ENCODE assay signal across 12 mouse cellular contexts in the genomic region with DNA sequence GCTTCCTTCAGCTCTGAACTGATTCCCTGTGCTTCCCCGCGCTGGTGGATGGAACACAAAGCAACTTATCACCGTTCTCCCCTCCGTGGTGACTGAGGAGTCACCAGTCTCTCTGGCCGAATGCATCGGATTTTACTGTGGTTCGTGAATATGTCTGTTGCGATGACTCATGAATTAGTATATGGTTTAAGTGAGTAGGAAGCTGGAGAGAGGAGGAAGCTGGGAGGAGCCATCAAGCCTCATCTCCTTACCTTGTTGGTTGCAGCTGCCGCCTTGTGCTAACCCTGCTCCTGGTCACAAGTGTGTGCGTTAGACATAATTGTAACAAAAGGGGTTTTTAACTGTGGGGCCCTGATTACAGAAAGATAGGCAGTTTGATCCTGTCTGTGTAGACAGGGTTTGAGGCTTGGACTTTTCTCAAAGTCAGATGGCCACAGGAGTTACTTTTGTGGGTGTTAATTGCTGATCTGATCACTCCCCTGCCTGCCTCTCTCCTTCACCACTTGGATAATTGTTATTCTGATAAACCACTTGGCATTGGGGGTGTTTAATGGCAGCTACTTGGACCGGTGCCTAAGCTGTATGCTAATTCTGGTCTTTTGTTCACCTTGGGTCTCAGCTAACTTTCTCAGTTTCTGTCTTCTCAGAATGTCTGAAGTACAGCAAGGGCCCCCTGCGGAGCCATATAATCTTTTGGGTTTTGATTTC. TPM values are rescaled to one million over a fixed set of nuclear protein-coding genes. Genes with fewer than 3 reads are reported as not detected.
A peak's percentile ranks its signal among the peaks of the same experiment; 100 is the strongest.
DNase-seq lines count a peak whose midpoint lies in the region; ATAC-seq and TF ChIP-seq lines count a peak whose summit lies in the region.
"Had no signal": no experiment of that assay in that cellular context is flagged by ENCODE, and none has a peak within 500 bp of the region (broad histone marks: within the 10 kb centered on the region; RNA-seq: fewer than 3 reads in every experiment).

No protein-coding gene starts in this region.

- no peak for TF ChIP-seq CTCF in E14TG2a.4 (conservative IDR thresholded peaks at IDR 0.05; ENCODE audit: low read length)
- TF ChIP-seq CTCF in lung, adult 2 months (IDR thresholded peaks at IDR 0.05; ENCODE audit: insufficient read depth, low read length): no peak
- TF ChIP-seq CTCF in thymus, adult 2 months (IDR thresholded peaks at IDR 0.05; ENCODE audit: borderline replicate concordance, control insufficient read depth, extremely low read depth, insufficient read depth, low read length, poor library complexity): no peak

- peak; percentile 72 for ATAC-seq in forebrain, embryonic 12.5 days (ENCODE audit: low FRiP score)
- ATAC-seq in megakaryocyte progenitor cell, adult 5-6 weeks (replicated peaks; ENCODE audit: poor library complexity): peak; percentile 41
- ATAC-seq in liver, embryonic 11.5 days (replicated peaks; ENCODE audit: low FRiP score): no peak

- DNase-seq in heart, adult 11 months: peak; percentile 87
- no peak for DNase-seq in heart, adult 8-10 months (ENCODE audit: low spot score)
- no peak for DNase-seq in liver, embryonic 11.5 days (ENCODE audit: low spot score)
- no peak for DNase-seq in lung, adult 2 months
- no peak for DNase-seq in thymus, adult 2 months
- DNase-seq: adrenal gland, postnatal 14 days; kidney, postnatal 36 days; thymus, postnatal 36 days had no signal

- H3K9me3 ChIP-seq in E14TG2a.4 (ENCODE audit: low read length): no peaks in the 10 kb centered on the region
- no peaks in the 10 kb centered on the region for H3K9me3 ChIP-seq in forebrain, embryonic 12.5 days
- H3K9me3 ChIP-seq in liver, embryonic 11.5 days (ENCODE audit: control insufficient read depth, low read length): no peaks in the 10 kb centered on the region

- H3K4me3 ChIP-seq in E14TG2a.4 (replicated peaks; ENCODE audit: low read length): peak overlapping the region; percentile 54
- no peak overlapping the region for H3K4me3 ChIP-seq in forebrain, embryonic 12.5 days (replicated peaks)
- no peak overlapping the region for H3K4me3 ChIP-seq in liver, embryonic 11.5 days (ENCODE audit: low read depth, low read length)
- no peak overlapping the region for H3K4me3 ChIP-seq in lung, adult 2 months (replicated peaks; ENCODE audit: extremely low read depth, low read depth, low read length)
- no peak overlapping the region for H3K4me3 ChIP-seq in thymus, adult 2 months (ENCODE audit: control insufficient read depth, insufficient read depth, low read length)
- H3K4me3 ChIP-seq: erythroblast, embryonic 14.5 days had no signal

- WGBS in forebrain, embryonic 12.5 days: 27% methylated on average over 12 of the region's 12 CpGs
- WGBS in liver, embryonic 11.5 days: 52% methylated on average over 12 of the region's 12 CpGs
- WGBS in lung, adult 2 months: 65% methylated on average over 12 of the region's 12 CpGs
- 73% methylated on average over 12 of the region's 12 CpGs for WGBS in thymus, adult 2 months

- no peaks in the 10 kb centered on the region for H3K27me3 ChIP-seq in E14TG2a.4 (ENCODE audit: insufficient read depth, low read length)
- H3K27me3 ChIP-seq in forebrain, embryonic 12.5 days: no peaks in the 10 kb centered on the region
- H3K27me3 ChIP-seq in liver, embryonic 11.5 days (replicated peaks; ENCODE audit: control insufficient read depth, insufficient read depth, low read length): no peaks in the 10 kb centered on the region
- H3K27me3 ChIP-seq in thymus, adult 2 months (ENCODE audit: control insufficient read depth, insufficient read depth, low read length): no peaks in the 10 kb centered on the region

- no peak for TF ChIP-seq POLR2A in lung, adult 2 months (IDR thresholded peaks at IDR 0.05; ENCODE audit: borderline replicate concordance, extremely low read depth, low read depth, low read length)
- TF ChIP-seq POLR2A in thymus, adult 2 months (IDR thresholded peaks at IDR 0.05; ENCODE audit: control insufficient read depth, extremely low read depth, insufficient read depth, low read length, poor library complexity): no peak

- H3K9ac ChIP-seq in forebrain, embryonic 12.5 days: no peak overlapping the region
- H3K9ac ChIP-seq in liver, embryonic 11.5 days (ENCODE audit: low read depth, low read length): no peak overlapping the region

- peak overlapping the region; percentile 87 for H3K27ac ChIP-seq in forebrain, embryonic 12.5 days
- no peak overlapping the region for H3K27ac ChIP-seq in liver, embryonic 11.5 days (ENCODE audit: low read depth, low read length)
- no peak overlapping the region for H3K27ac ChIP-seq in thymus, adult 2 months (ENCODE audit: control insufficient read depth, insufficient read depth, low read length)

- H3K36me3 ChIP-seq in E14TG2a.4 (ENCODE audit: insufficient read depth, low read length): peaks cover 19% of the 10 kb centered on the region; the same call in 1 of the 2 replicates
- no peaks in the 10 kb centered on the region for H3K36me3 ChIP-seq in forebrain, embryonic 12.5 days (replicated peaks)
- no peaks in the 10 kb centered on the region for H3K36me3 ChIP-seq in liver, embryonic 11.5 days (ENCODE audit: control insufficient read depth, insufficient read depth, low read length)
- H3K36me3 ChIP-seq in thymus, adult 2 months (ENCODE audit: control insufficient read depth, insufficient read depth, low read length): no peaks in the 10 kb centered on the region

- peak overlapping the region; percentile 34 for H3K4me2 ChIP-seq in forebrain, embryonic 12.5 days
- no peak overlapping the region for H3K4me2 ChIP-seq in liver, embryonic 11.5 days

- peaks cover 97% of the 10 kb centered on the region for H3K4me1 ChIP-seq in E14TG2a.4 (replicated peaks; ENCODE audit: low read depth, low read length)
- peaks cover 74% of the 10 kb centered on the region for H3K4me1 ChIP-seq in forebrain, embryonic 12.5 days
- peaks cover 42% of the 10 kb centered on the region for H3K4me1 ChIP-seq in liver, embryonic 11.5 days (replicated peaks; ENCODE audit: control insufficient read depth, insufficient read depth, low read length)
- peaks cover 18% of the 10 kb centered on the region for H3K4me1 ChIP-seq in lung, adult 2 months (ENCODE audit: control insufficient read depth, insufficient read depth, low read length)
- H3K4me1 ChIP-seq in thymus, adult 2 months (replicated peaks; ENCODE audit: control insufficient read depth, insufficient read depth, low read length): peaks cover 9% of the 10 kb centered on the region; the same call in 1 of the 2 replicates

RNA-seq across cellular contexts. Expression of a gene that starts 33.1 kb away (rescaled TPM):
- total RNA-seq in heart, adult 8-10 months (2022): 10 to 100 TPM; 23.6 to 29.9 (median 25.5) TPM
- polyA plus RNA-seq in forebrain, embryonic 12.5 days (2016; fragmentation: Nextera tagmentation; extraction: Ambion mirVana): 302 and 335 TPM in 2 replicates
- total RNA-seq in megakaryocyte progenitor cell, adult 5-6 weeks (2015): 63.7 and 70.3 TPM in 2 replicates
- total RNA-seq in megakaryocyte progenitor cell, adult 5-6 weeks (2017): 63.4 and 69.0 TPM in 2 replicates
- polyA plus RNA-seq in liver, embryonic 11.5 days (2014; fragmentation: Nextera tagmentation; extraction: Ambion mirVana): 89.0 and 95.1 TPM in 2 replicates
- polyA plus RNA-seq in lung, adult 2 months (2012; rRNA removed): 32.8 and 46.8 TPM in 2 replicates
- polyA plus RNA-seq in thymus, adult 2 months (2012; rRNA removed): 39.0 and 48.9 TPM in 2 replicates
